Mouse (Mus musculus): Measurements from ENCODE around the gene Sesn2.

DNA sequence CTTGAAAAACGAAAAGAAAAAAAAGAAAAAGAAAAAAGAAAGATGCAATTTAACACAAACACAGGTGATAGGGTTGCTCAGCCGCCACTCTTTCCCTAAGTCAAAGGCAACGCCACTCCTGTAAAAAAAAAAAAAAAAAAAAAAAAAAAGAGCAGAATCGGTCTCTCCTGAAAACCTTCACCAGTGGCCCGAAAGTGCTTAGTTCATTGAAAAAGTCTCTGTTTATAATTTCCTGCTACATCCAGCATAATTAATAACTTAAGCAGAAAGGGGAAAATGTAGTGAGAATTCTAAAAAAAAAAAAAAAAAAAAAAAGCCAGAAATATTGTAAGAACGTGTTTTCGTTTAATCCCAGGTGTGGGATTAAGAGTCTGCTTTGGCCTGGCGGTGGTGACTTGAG lies 65.8 kb downstream of the Sesn2 start:
- TF ChIP-seq CTCF (IDR thresholded peaks at IDR 0.05; ENCODE audit: borderline replicate concordance, insufficient read depth, low read depth, low read length): no peak
- no peak for TF ChIP-seq POLR2A (IDR thresholded peaks at IDR 0.05; ENCODE audit: borderline replicate concordance, insufficient read depth, low read length)
